Mouse (Mus musculus) ES-E14 (cell line): ENCODE results near the gene Minpp1. TPM values are rescaled to one million over a fixed set of nuclear protein-coding genes. Genes with fewer than 3 reads are reported as not detected.
A peak's percentile ranks its signal among the peaks of the same experiment; 100 is the strongest.
"Not testable (repeated sequence)": the region's sequence is repeated elsewhere in the genome, so short reads cannot be mapped to it uniquely, and the experiment has no call there.

Experiments
- DNase-seq: peaks from one replicate; pipeline ENCODE4 v3.0.0-alpha.2; 2013; ENCODE audit warnings: low read depth, low spot score
- H3K27ac ChIP-seq: 2 replicates; pipeline ENCODE4 v1.5.1; 2012; ENCODE audit warnings: low read depth, mild to moderate bottlenecking, low read length, moderate library complexity, mixed read lengths; ENCODE audit not compliant: poor library complexity, insufficient read depth, severe bottlenecking
- H3K36me3 ChIP-seq: 2 replicates; pipeline ENCODE4 v1.6.1; 2012; ENCODE audit warnings: mild to moderate bottlenecking, low read length, moderate library complexity, mixed read lengths; ENCODE audit not compliant: control insufficient read depth, poor library complexity, insufficient read depth, severe bottlenecking
- H3K4me1 ChIP-seq, 2 experiments: fragments of 150-350 bp in 1 of 2; sonication (generic) in 1 of 2; 2 replicates each; pipeline ENCODE4 v1.6.1; 2012; ENCODE audit warnings: low read length in 2 of 2, mild to moderate bottlenecking in 1 of 2, mixed read lengths in 1 of 2; ENCODE audit not compliant: control insufficient read depth in 2 of 2, insufficient read depth in 2 of 2, poor library complexity in 1 of 2
- H3K4me3 ChIP-seq, 2 experiments: fragments of 150-350 bp in 1 of 2; sonication (generic) in 1 of 2; 2 replicates each; pipeline ENCODE4 v1.5.1; 2012; ENCODE audit warnings: low read length in 2 of 2, low read depth in 1 of 2, mild to moderate bottlenecking in 1 of 2, mixed read lengths in 1 of 2; ENCODE audit not compliant: insufficient read depth in 1 of 2, poor library complexity in 1 of 2, severe bottlenecking in 1 of 2
- H3K9ac ChIP-seq: 2 replicates; pipeline ENCODE4 v1.6.1; 2012; ENCODE audit warnings: low read depth, mild to moderate bottlenecking, low read length, mixed read lengths; ENCODE audit not compliant: poor library complexity, insufficient read depth, severe bottlenecking
- H3K9me3 ChIP-seq: fragments of 150-350 bp; sonication (generic); 2 replicates; pipeline ENCODE4 v1.6.1; 2012; ENCODE audit warnings: low read depth, mild to moderate bottlenecking, low read length; ENCODE audit not compliant: control insufficient read depth, insufficient read depth
- CHD2 ChIP-seq: IDR thresholded peaks from 2 replicates; pipeline ENCODE4 v1.6.1; 2014; ENCODE audit warnings: mild to moderate bottlenecking, low read depth, low read length, inconsistent platforms
- HCFC1 ChIP-seq: IDR thresholded peaks from 2 replicates; pipeline ENCODE4 v1.6.1; 2012; ENCODE audit warnings: low read length, inconsistent platforms, borderline replicate concordance; ENCODE audit not compliant: insufficient read depth
- MAFK ChIP-seq: IDR thresholded peaks from 2 replicates; pipeline ENCODE4 v1.6.1; 2014; ENCODE audit warnings: mild to moderate bottlenecking, low read depth, low read length, inconsistent platforms; ENCODE audit not compliant: insufficient read depth
- ZC3H11A ChIP-seq: IDR thresholded peaks from 2 replicates; pipeline ENCODE4 v1.6.1; 2012; ENCODE audit warnings: low read depth, mild to moderate bottlenecking, inconsistent platforms, low read length, borderline replicate concordance
- ZNF384 ChIP-seq: IDR thresholded peaks from 2 replicates; pipeline ENCODE4 v1.6.1; 2012; ENCODE audit warnings: low read depth, low read length, inconsistent platforms
- in situ Hi-C, 2 experiments: fragments of 600-800 bp; cut with MboI; formaldehyde crosslinking; loops; one replicate each; pipeline ENCODE4 v1.15.1; 2025; ENCODE audit warnings: low sequenced_read_pairs in 2 of 2, inconsistent platforms in 1 of 2; ENCODE audit not compliant: unreplicated experiment in 2 of 2
- total RNA-seq: library from RNA; depleted of rRNA; stranded (reverse); fragments of 300-350 nt; gene quantifications from 2 replicates; pipeline ENCODE4 v1.2.3, GENCODE M21; 2012

Minpp1 gene
- total RNA-seq, 1 experiment = 60.8 TPM

- Histone ChIP-seq H3K4me3 (peak overlapping the region; percentile 84 to 90), H3K27ac (no peak overlapping the region), H3K4me1 (peaks cover 0 to 1% of the 10 kb centered on the region in 2 experiments; a peak in 1 of 4 replicates), H3K36me3 (no peaks in the 10 kb centered on the region), H3K9me3 (no peaks in the 10 kb centered on the region), H3K9ac (peak overlapping the region; percentile 94)
- in situ Hi-C loops = no loop called here
- peak; percentile 24 for DNase-seq
- TF ChIP-seq CHD2 (no peak), ZNF384 (no peak), MAFK (no peak), ZC3H11A (no peak), HCFC1 (no peak)
Observed at GRCm38 (mm10) chr19:32484941-32485660, 468 bp upstream of the Minpp1 start.

- H3K36me3 ChIP-seq, H3K4me1 ChIP-seq, in situ Hi-C loops, H3K9me3 ChIP-seq, H3K27ac ChIP-seq: not testable (repeated sequence)
- DNase-seq = peak; percentile 29
- H3K4me3 ChIP-seq = peak overlapping the region; percentile 84 to 90
- H3K9ac ChIP-seq = peak overlapping the region; percentile 94
Observed at GRCm38 (mm10) chr19:32486106-32486724, 646 bp downstream of the Minpp1 start.

GRCm38 (mm10) chr19:32487595-32488255, 2.2 kb downstream of the Minpp1 start:
- Histone ChIP-seq H3K9ac (no peak overlapping the region), H3K9me3 (no peaks in the 10 kb centered on the region), H3K4me3 (no peak overlapping the region), H3K27ac (no peak overlapping the region), H3K4me1 (peaks cover 0 to 1% of the 10 kb centered on the region in 2 experiments; a peak in 1 of 4 replicates), H3K36me3 (no peaks in the 10 kb centered on the region)
- in situ Hi-C loops = no loop called here
- TF ChIP-seq ZC3H11A = no peak
- TF ChIP-seq ZNF384 = no peak
- no peak for TF ChIP-seq CHD2
- TF ChIP-seq MAFK = no peak
- no peak for TF ChIP-seq HCFC1
- DNase-seq = no peak

GRCm38 (mm10) chr19:32489166-32489895, 3.8 kb downstream of the Minpp1 start:
- Histone ChIP-seq H3K9me3 (no peaks in the 10 kb centered on the region), H3K36me3 (0 out of 2 replicates have a peak, but pooled peaks cover 2% of the 10 kb centered on the region), H3K27ac (no peak overlapping the region), H3K9ac (no peak overlapping the region), H3K4me1 (peaks cover 0 to 1% of the 10 kb centered on the region in 2 experiments; a peak in 1 of 4 replicates), H3K4me3 (no peak overlapping the region)
- in situ Hi-C loops = no loop called here
- TF ChIP-seq ZC3H11A = no peak
- TF ChIP-seq MAFK = no peak
- 0 out of 2 replicates have a peak, but pooled peaks have one; percentile 55 for TF ChIP-seq ZNF384
- DNase-seq = no peak
